Mouse (Mus musculus) limb, embryonic 13.5 days (tissue): ENCODE measurements around the gene Lrmda. TPM values are rescaled to one million over a fixed set of nuclear protein-coding genes. Genes with fewer than 3 reads are reported as not detected.

ENCODE experiments used
- ATAC-seq: fragments of 200-750 bp; cut with Nextera tagmentation; 2 replicates; pipeline ENCODE4 v1.8.0; 2017; ENCODE audit warnings: low read depth, moderate number of reproducible peaks, moderate TSS enrichment; ENCODE audit not compliant: low FRiP score
- H3K27ac ChIP-seq: fragments of 300-500 bp; sonication (generic); 2 replicates; pipeline ENCODE4 v1.5.1; 2015; ENCODE audit warnings: inconsistent platforms, mild to moderate bottlenecking, moderate library complexity
- H3K27me3 ChIP-seq: fragments of 300-500 bp; sonication (generic); 2 replicates; pipeline ENCODE4 v1.6.1; 2015; ENCODE audit warnings: mild to moderate bottlenecking, inconsistent platforms
- H3K36me3 ChIP-seq: fragments of 300-500 bp; sonication (generic); 2 replicates; pipeline ENCODE4 v1.6.1; 2015; ENCODE audit warnings: inconsistent platforms, mild to moderate bottlenecking, moderate library complexity
- H3K4me1 ChIP-seq: fragments of 300-500 bp; sonication (generic); 2 replicates; pipeline ENCODE4 v1.6.1; 2015; ENCODE audit warnings: inconsistent platforms
- H3K4me2 ChIP-seq: fragments of 300-500 bp; sonication (generic); replicated peaks from 2 replicates; pipeline ENCODE4 v1.6.1; 2015; ENCODE audit warnings: inconsistent platforms, mild to moderate bottlenecking, moderate library complexity
- H3K4me3 ChIP-seq: fragments of 300-500 bp; sonication (generic); 2 replicates; pipeline ENCODE4 v1.5.1; 2015; ENCODE audit warnings: moderate library complexity, mild to moderate bottlenecking, inconsistent platforms
- H3K9ac ChIP-seq: fragments of 300-500 bp; sonication (generic); 2 replicates; pipeline ENCODE4 v1.6.1; 2015; ENCODE audit warnings: mild to moderate bottlenecking, inconsistent platforms
- H3K9me3 ChIP-seq: fragments of 300-500 bp; sonication (generic); 2 replicates; pipeline ENCODE4 v1.6.1; 2016; ENCODE audit warnings: inconsistent platforms
- WGBS: fragments of 180-500 bp; shearing (Covaris S2); methylation state at CpG from one replicate; pipeline ENCODE4 v1.1.7; 2015; 5-methylcytosine and 5-hydroxymethylcytosine counted together
- polyA plus RNA-seq: library from polyadenylated mRNA; unstranded; fragments of >200 nt; fragmentation: Nextera tagmentation; extraction: Ambion mirVana; gene quantifications from 2 replicates; pipeline ENCODE4 v1.2.1, GENCODE M21; 2015

The Lrmda gene
- polyA plus RNA-seq, 1 experiment from 2014 or later: 0.38 TPM

DNA sequence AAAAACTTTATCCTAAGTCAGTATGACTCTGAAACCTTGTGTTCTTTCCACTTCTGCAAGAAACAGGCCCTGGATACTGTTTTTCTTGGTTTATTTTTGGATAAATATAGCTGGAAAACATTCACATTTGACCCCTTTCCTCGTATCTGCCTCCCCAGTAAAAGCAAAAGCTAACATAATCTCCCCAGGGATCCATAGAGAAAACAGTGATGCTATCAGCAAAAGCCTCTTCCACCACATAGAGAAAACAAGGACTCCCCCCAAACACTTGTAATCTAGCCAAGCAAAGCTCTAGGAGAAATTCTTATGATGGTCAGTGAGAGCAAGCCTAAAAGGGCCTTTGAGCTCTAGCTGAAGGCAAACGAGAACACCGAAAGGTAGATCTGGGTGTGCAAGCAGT, 309.7 kb downstream of the Lrmda start:
- Histone ChIP-seq H3K4me2 (no peak overlapping the region), H3K27ac (no peak overlapping the region), H3K4me3 (no peak overlapping the region), H3K36me3 (no peaks in the 10 kb centered on the region), H3K4me1 (no peaks in the 10 kb centered on the region), H3K9ac (no peak overlapping the region), H3K27me3 (peaks cover 2% of the 10 kb centered on the region), H3K9me3 (0 out of 2 replicates have a peak, but pooled peaks cover 7% of the 10 kb centered on the region)
- no peak for ATAC-seq
- 78% methylated on average over 3 of the region's 3 CpGs for WGBS

DNA sequence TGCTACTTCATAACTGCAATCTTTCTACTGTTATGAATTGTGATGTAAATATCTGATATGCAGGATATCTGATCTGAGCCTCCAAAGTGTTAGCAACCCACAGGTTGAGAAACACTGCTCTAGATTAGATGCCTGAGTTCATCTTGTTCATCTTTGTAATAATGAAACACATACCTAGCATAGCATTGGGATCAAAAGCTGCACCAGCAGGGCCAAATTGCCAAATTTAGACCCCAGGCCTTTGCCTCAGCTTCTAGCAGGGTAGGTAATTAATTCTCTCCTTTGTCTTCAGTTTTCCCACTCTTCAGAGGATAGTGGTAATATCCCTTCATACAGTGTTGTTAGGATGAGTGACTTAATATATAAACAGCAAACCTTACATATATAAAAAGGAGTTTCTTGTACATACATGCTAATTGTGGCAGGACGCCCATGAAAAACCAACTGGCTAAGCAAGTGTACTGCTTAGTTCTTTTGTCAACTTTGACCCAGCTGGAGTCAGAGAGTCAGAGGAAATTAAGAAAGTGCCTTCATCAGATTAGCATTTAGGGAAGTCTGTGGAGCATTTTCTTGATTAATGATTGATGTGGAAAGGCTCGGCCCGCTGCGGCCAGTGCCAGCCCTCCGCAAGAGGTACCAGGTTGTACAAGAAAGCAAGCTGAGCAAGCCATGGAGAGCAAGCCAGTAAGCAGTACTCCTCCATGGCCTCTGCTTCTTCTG, 315.7 kb downstream of the Lrmda start:
- H3K36me3 ChIP-seq: no peaks in the 10 kb centered on the region
- WGBS: 89% methylated on average over 5 of the region's 5 CpGs
- H3K4me1 ChIP-seq: no peaks in the 10 kb centered on the region
- H3K4me3 ChIP-seq: no peak overlapping the region
- no peaks in the 10 kb centered on the region for H3K9me3 ChIP-seq
- ATAC-seq: no peak
- H3K9ac ChIP-seq: no peak overlapping the region
- no peak overlapping the region for H3K4me2 ChIP-seq
- no peak overlapping the region for H3K27ac ChIP-seq
- no peaks in the 10 kb centered on the region; the same call in 1 of the 2 replicates for H3K27me3 ChIP-seq

DNA sequence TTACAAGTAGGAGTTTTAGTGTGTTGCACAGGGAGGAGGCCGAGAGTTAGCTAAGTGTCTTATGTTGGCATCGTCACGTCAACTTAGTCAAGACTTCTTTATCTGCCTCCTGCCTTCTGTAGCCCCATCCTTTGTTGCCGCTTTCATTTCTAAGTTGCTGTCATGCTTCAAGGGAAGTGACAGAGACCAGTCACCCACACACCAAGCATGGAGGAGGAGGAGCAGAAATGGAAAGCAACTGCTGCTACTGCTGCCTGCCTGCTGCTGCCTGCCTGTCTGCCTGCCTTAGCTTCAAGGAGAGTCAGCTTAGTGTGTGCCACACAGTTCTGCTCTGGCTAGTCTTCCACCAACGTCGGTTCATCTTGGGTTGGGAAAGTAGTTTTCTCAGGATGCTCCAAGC, 319.7 kb downstream of the Lrmda start:
- H3K4me3 ChIP-seq: no peak overlapping the region
- H3K36me3 ChIP-seq: no peaks in the 10 kb centered on the region
- 84% methylated on average over 6 of the region's 6 CpGs for WGBS
- no peaks in the 10 kb centered on the region for H3K4me1 ChIP-seq
- H3K27me3 ChIP-seq: no peaks in the 10 kb centered on the region
- ATAC-seq: no peak
- H3K4me2 ChIP-seq: no peak overlapping the region
- no peaks in the 10 kb centered on the region for H3K9me3 ChIP-seq
- H3K9ac ChIP-seq: no peak overlapping the region
- no peak overlapping the region for H3K27ac ChIP-seq

DNA sequence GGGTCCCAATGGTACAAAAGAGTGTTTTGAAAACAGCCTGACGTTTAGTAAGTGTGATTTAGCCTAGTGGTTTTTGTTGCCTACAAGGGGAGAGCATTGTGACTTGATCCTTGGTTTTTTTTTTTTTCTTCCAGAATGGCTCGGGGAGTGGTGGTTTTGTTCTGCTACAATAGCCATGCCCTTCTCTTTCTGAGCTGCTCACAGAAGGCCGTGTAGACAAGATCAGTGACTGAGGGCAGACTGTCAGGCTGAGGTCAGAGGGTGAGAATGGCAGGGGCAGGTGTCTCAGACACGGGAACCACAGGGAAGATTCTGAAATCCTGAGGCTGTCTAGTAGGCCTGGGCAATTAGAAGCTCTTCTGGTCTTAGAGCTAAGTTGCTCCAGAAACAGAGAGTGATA, 323.8 kb downstream of the Lrmda start:
- Histone ChIP-seq H3K9me3 (no peaks in the 10 kb centered on the region), H3K4me1 (no peaks in the 10 kb centered on the region), H3K36me3 (no peaks in the 10 kb centered on the region), H3K4me2 (no peak overlapping the region), H3K27ac (no peak overlapping the region), H3K9ac (no peak overlapping the region), H3K4me3 (no peak overlapping the region), H3K27me3 (no peaks in the 10 kb centered on the region)
- 41% methylated on average over 4 of the region's 4 CpGs for WGBS
- ATAC-seq: no peak

DNA sequence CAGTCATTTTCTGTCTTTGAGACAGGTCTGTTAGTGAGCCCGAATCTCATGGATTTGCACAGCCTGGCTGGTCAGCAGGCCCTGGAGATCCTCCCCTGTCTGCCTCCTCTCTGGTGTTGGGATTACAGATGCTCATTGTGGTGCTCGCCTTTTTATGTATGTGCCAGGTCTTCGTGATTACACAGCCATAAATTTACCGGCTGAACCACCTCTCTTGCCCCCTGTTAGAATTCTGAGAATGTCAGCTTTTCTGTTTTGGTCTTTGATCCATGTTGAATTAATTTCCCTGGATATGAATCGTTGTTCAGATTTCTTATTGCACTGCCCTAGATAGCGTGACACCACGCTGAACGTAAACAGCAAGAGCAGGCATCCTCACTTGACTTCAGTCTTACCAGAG, 325.7 kb downstream of the Lrmda start:
- no peak overlapping the region for H3K4me3 ChIP-seq
- H3K9ac ChIP-seq: no peak overlapping the region
- no peak overlapping the region for H3K27ac ChIP-seq
- no peaks in the 10 kb centered on the region for H3K4me1 ChIP-seq
- no peaks in the 10 kb centered on the region for H3K36me3 ChIP-seq
- no peak overlapping the region for H3K4me2 ChIP-seq
- no peak for ATAC-seq
- H3K27me3 ChIP-seq: no peaks in the 10 kb centered on the region
- H3K9me3 ChIP-seq: no peaks in the 10 kb centered on the region
- WGBS: 47% methylated on average over 8 of the region's 8 CpGs

DNA sequence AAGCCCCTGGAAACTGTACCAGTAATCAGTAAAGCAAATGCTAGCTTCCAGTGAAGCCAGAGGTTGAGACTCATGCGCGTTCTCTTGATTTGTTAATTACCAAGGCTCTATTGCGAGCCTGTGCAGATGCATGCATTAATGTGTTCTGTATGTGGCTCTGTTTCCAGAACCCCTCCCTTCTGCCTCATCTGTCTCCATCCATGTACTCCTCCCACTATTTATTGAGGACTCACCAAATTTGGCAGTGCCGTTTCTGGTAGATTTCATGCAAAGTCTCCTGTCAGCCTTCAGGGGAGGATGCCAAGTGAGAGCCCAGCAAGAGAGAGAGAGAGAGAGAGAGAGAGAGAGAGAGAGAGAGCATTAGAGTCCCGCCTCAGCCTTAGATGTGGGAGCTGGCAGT, 334.1 kb downstream of the Lrmda start:
- Histone ChIP-seq H3K36me3 (no peaks in the 10 kb centered on the region), H3K9ac (no peak overlapping the region), H3K4me1 (peaks cover 12% of the 10 kb centered on the region), H3K27ac (no peak overlapping the region), H3K4me3 (no peak overlapping the region), H3K9me3 (no peaks in the 10 kb centered on the region), H3K27me3 (0 out of 2 replicates have a peak, but pooled peaks cover 3% of the 10 kb centered on the region), H3K4me2 (no peak overlapping the region)
- no peak for ATAC-seq
- 75% methylated on average over 5 of the region's 5 CpGs for WGBS

DNA sequence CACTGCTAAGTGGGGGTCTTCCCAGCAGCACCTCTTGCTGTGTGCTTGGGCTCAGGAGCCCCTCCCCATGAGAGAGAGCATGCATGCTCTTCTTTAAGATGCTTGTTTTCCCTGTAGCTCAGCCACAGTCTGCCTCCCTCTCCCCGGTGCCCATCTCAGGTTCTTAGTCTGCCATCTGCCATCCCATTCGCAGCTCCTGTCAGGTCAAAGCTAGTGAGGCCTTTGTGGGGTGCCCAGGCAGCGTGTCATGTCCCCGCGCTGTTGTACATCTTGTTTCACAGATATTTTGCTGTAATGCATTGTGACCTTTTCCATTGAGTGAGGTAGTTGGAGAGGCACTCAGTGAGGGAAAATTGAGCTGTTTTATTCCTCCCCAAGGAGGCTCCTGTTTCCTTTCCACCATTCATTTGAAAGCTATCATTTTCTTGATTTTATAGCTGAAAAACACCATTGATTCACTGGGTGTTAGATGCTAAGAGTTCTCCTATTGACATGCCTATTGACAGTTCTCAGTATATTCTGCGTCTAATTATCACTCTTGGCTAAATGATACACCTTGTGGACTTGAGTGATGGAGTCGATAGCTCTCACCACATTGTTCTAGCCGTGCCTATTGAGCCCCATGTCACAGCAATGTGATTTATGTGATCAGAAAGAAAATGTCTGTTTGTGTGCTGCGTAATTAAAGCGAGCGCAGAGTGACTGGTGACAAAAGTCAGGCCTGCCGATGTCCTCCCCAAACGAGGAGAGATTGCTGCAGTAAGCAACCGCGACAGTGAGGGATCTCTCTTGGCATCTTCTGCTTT, 335.5 kb downstream of the Lrmda start:
- peak; percentile 32; the same call in 1 of the 2 replicates for ATAC-seq
- H3K4me1 ChIP-seq: peaks cover 12% of the 10 kb centered on the region
- 0 out of 2 replicates have a peak, but pooled peaks cover 3% of the 10 kb centered on the region for H3K27me3 ChIP-seq
- H3K36me3 ChIP-seq: no peaks in the 10 kb centered on the region
- H3K9ac ChIP-seq: no peak overlapping the region
- no peak overlapping the region for H3K27ac ChIP-seq
- no peak overlapping the region for H3K4me3 ChIP-seq
- 44% methylated on average over 15 of the region's 15 CpGs for WGBS
- H3K4me2 ChIP-seq: no peak overlapping the region
- H3K9me3 ChIP-seq: no peaks in the 10 kb centered on the region

DNA sequence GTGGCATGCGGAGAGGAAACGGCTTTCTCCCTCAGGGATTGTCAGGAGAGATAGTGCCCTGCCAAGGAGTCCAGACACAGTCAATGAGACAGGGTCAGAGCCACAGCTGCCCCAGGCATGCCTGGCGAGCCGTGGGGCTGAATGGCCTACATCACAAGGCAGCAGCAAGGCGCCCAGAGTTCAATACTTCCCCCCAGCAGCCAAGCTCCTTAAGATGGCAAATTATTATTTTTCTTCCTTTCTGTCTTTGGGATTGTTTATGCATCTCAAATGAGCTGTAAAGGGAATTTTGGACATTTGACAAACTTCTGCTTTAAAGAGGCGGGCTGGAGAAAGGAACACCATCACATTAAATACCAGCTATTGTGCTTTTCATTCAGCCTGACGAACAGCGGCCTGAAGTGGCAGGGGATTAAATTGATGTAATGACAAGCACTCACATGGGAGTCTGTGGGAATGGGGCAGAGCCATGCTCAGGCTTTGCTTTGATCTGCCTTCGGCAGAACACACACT, 338.5 kb downstream of the Lrmda start:
- Histone ChIP-seq H3K9ac (no peak overlapping the region), H3K4me2 (no peak overlapping the region), H3K36me3 (no peaks in the 10 kb centered on the region), H3K4me1 (peaks cover 12% of the 10 kb centered on the region), H3K9me3 (no peaks in the 10 kb centered on the region), H3K27ac (no peak overlapping the region), H3K4me3 (no peak overlapping the region), H3K27me3 (0 out of 2 replicates have a peak, but pooled peaks cover 3% of the 10 kb centered on the region)
- no peak for ATAC-seq
- 58% methylated on average over 9 of the region's 9 CpGs for WGBS

DNA sequence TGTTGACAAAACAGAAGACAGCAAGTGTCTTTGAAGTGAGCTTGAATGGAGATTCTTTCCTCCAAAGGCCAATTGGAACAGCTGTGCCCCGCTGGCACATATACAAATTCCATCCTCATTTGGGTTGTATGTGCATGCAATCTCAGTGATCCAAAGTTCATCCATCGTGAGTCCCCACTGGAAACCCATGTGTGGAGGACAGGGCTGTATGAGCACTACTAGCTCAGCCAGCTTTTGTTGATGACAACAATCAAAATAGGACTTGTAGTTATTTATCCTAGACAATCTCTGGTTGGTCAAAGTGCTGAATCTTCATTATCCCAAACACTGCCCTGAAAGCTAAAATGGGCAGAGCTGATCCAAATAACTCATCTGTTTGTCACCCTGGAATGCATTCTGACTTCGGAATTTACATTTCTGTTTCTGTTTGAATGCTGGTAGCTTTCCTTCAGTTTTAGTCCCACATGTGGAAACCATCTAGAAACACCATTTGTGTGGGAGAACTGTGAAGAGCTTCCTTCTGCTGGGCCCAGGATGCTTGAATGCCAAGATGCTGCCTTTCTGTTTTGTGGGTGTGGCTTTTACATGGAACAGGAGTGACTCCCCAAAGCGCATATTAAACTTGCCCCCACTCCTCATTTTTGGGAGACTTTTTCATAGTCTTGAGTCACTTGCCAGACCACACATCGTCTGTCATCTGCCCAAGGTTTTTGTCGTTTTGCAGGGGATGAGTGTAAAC, 344.7 kb downstream of the Lrmda start:
- Histone ChIP-seq H3K9ac (no peak overlapping the region), H3K9me3 (0 out of 2 replicates have a peak, but pooled peaks cover 5% of the 10 kb centered on the region), H3K4me1 (peaks cover 25% of the 10 kb centered on the region), H3K36me3 (no peaks in the 10 kb centered on the region), H3K4me2 (no peak overlapping the region), H3K4me3 (no peak overlapping the region), H3K27me3 (no peaks in the 10 kb centered on the region), H3K27ac (no peak overlapping the region)
- WGBS: 55% methylated on average over 6 of the region's 6 CpGs
- ATAC-seq: no peak

DNA sequence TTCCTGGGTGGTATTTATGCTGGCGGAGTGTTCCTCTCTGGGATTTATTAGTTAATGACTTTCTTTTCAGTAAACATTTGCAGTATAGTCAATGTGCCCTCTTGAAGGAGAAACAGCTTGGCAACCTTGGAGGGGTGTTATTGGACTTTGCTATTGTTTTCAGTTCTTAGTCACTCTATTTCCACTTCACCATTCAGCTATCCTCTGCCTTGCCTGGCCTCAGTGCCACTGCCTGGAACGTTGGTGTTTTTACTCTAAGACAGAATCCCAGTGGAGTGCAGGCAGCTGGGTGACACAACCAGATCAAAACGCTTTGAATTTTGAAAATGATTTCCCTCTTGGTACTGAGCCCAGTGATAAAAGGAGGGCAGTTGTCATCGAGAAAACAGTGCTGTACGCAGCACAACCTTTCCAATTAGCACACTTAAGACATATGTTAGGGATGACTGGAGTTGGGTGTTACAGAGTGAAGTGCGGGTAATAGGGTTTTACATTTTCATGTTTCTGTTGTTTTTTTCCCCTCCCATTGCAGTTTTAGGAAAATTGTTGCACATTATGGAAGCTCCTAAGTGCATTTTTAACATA, 345.4 kb downstream of the Lrmda start:
- Histone ChIP-seq H3K36me3 (no peaks in the 10 kb centered on the region), H3K4me1 (peaks cover 25% of the 10 kb centered on the region), H3K27me3 (no peaks in the 10 kb centered on the region), H3K27ac (no peak overlapping the region), H3K9ac (no peak overlapping the region), H3K4me2 (no peak overlapping the region), H3K4me3 (no peak overlapping the region), H3K9me3 (0 out of 2 replicates have a peak, but pooled peaks cover 5% of the 10 kb centered on the region)
- WGBS: 58% methylated on average over 6 of the region's 6 CpGs
- no peak for ATAC-seq

DNA sequence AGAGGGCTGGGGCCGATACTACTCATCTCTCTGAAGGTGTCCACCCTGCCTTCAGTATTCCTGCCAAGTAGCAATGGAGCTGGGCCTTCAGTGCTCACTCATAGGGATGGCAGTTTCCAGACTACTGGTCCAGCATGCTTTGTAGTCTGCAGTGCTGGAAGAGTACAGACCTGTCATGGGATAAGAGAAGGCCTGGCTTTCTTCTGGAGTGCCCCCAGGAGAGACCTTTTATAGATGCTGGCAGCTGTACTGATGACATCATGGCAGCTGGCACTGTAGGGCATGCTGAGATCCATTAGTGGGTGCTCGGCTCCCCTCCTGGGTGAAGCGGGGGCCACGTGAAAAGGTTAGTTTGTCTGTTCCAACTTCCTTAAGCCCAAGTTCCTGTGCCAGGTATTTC, 348.1 kb downstream of the Lrmda start:
- Histone ChIP-seq H3K27me3 (no peaks in the 10 kb centered on the region), H3K9ac (no peak overlapping the region), H3K36me3 (no peaks in the 10 kb centered on the region), H3K9me3 (0 out of 2 replicates have a peak, but pooled peaks cover 5% of the 10 kb centered on the region), H3K27ac (peak overlapping the region; percentile 52; the same call in 1 of the 2 replicates), H3K4me3 (no peak overlapping the region), H3K4me2 (no peak overlapping the region), H3K4me1 (peaks cover 25% of the 10 kb centered on the region)
- WGBS: 55% methylated on average over 4 of the region's 4 CpGs
- peak; percentile 64 for ATAC-seq
